Mouse (Mus musculus) liver, adult 2 months (tissue): Measurements from ENCODE around the gene Atl3.
A peak's percentile ranks its signal among the peaks of the same experiment; 100 is the strongest.

ENCODE experiments used
- CTCF ChIP-seq: fragments of 200-500 bp; IDR thresholded peaks from 2 replicates; pipeline ENCODE4 v1.5.1; 2011; ENCODE audit warnings: low read depth, low read length, control low read depth
- POLR2A ChIP-seq: fragments of 200-500 bp; IDR thresholded peaks from 2 replicates; pipeline ENCODE4 v1.6.1; 2011; ENCODE audit warnings: low read length, control low read depth; ENCODE audit not compliant: insufficient read depth; ENCODE audit errors: extremely low read depth

GRCm38 (mm10) chr19:7493352-7494186 is at the start of gene Atl3:
- peak; percentile 19; the same call in 1 of the 2 replicates for TF ChIP-seq POLR2A
- no peak for TF ChIP-seq CTCF
